Mouse (Mus musculus) hindbrain, embryonic 16.5 days (tissue): ENCODE data around the gene Depdc5. TPM values are rescaled to one million over a fixed set of nuclear protein-coding genes. Genes with fewer than 3 reads are reported as not detected.
"Not testable (repeated sequence)": the region's sequence is repeated elsewhere in the genome, so short reads cannot be mapped to it uniquely, and the experiment has no call there.

Experiments used
- ATAC-seq: fragments of 200-750 bp; cut with Nextera tagmentation; 2 replicates; pipeline ENCODE4 v1.8.0; 2017; ENCODE audit warnings: moderate TSS enrichment, moderate library complexity
- H3K27ac ChIP-seq: fragments of 300-500 bp; sonication (generic); 2 replicates; pipeline ENCODE4 v1.5.1; 2014; ENCODE audit warnings: low read depth, mild to moderate bottlenecking, control low read depth, low read length, moderate library complexity
- H3K27me3 ChIP-seq: fragments of 300-500 bp; sonication (generic); replicated peaks from 2 replicates; pipeline ENCODE4 v1.6.1; 2014; ENCODE audit warnings: low read length; ENCODE audit not compliant: control insufficient read depth, insufficient read depth
- H3K36me3 ChIP-seq: fragments of 300-500 bp; sonication (generic); 2 replicates; pipeline ENCODE4 v1.6.1; 2014; ENCODE audit warnings: mild to moderate bottlenecking, low read length, moderate library complexity, mixed read lengths; ENCODE audit not compliant: control insufficient read depth, insufficient read depth
- H3K4me1 ChIP-seq: fragments of 300-500 bp; sonication (generic); 2 replicates; pipeline ENCODE4 v1.6.1; 2014; ENCODE audit warnings: low read depth, low read length; ENCODE audit not compliant: control insufficient read depth, insufficient read depth
- H3K4me2 ChIP-seq: fragments of 300-500 bp; sonication (generic); 2 replicates; pipeline ENCODE4 v1.6.1; 2014; ENCODE audit warnings: mild to moderate bottlenecking, low read length, control low read depth, moderate library complexity
- H3K4me3 ChIP-seq: fragments of 300-500 bp; sonication (generic); 2 replicates; pipeline ENCODE4 v1.5.1; 2014; ENCODE audit warnings: mild to moderate bottlenecking, low read length, control low read depth, moderate library complexity
- H3K9ac ChIP-seq: fragments of 300-500 bp; sonication (generic); 2 replicates; pipeline ENCODE4 v1.6.1; 2014; ENCODE audit warnings: low read depth, mild to moderate bottlenecking, control low read depth, low read length, moderate library complexity
- H3K9me3 ChIP-seq: fragments of 300-500 bp; sonication (generic); 2 replicates; pipeline ENCODE4 v1.6.1; 2014; ENCODE audit warnings: mild to moderate bottlenecking, low read length, moderate library complexity; ENCODE audit not compliant: control insufficient read depth
- WGBS: fragments of 180-500 bp; shearing (Covaris S2); extraction: QIAGEN DNeasy Blood & Tissue Kit; methylation state at CpG from one replicate; pipeline ENCODE4 v1.1.7; 2014; 5-methylcytosine and 5-hydroxymethylcytosine counted together
- polyA plus RNA-seq: library from polyadenylated mRNA; unstranded; fragments of >200 nt; fragmentation: Nextera tagmentation; extraction: Ambion mirVana; gene quantifications from 2 replicates; pipeline ENCODE4 v1.2.1, GENCODE M21; 2015

Gene Depdc5
- 21.5 and 27.1 TPM in 2 replicates for polyA plus RNA-seq

DNA sequence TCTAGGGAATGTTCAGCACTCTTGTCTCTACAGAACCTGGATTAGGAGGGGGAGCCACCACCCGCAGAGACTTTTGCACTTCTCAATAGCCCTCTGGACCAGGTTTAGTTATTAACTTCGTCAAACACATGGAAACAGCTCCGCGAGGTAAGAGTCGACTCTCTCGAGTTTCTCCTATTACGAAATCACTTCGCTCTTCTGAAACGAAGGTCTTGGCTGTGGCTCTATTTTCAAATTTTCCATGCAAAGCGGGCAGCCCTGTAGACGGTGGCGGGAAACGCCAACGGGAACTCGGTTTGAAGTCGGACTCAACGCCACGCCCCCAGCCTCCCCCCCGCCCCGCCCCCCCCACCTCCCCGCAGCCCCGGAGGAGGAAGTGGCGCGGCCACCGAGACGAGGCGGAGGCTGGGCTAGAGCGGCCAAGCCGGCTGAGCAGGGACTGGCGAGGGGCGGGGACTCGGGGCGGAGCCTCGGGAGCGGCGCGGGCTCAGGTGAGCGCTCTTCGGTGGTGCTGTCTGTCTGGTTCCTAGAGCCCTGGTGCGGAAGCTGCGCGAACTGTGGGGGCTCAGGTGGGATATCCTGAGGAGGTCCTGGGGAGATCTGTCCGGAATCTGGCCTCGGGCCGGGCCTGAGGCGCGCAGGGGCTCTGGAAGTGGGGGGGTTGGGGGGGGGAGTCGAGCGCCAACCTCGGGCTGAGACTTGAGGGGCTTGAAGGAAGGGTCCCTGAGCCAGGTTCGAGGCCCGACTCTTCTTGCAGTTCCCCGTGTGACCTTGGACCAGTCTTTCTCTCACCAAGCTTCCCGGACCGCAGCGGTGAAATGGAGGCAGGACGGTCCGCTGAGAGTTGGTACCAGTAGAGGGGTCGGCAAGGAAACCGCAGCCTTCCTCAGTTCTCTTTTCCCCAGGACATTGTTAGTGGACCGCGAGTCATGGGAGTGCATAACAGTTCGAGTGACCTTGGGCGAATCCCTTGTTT, at the start of gene Depdc5:
Gene Depdc5 (plus strand): TSS at position 449 of the 976 bp plus-strand sequence.
- peak within 1 kb of the TSS; percentile 60 for H3K4me3 ChIP-seq
- H3K36me3 ChIP-seq = peaks cover under 1% of the 10 kb centered on the region
- H3K9ac ChIP-seq = peak within 1 kb of the TSS; percentile 73
- H3K4me1 ChIP-seq = peaks cover 5% of the 10 kb centered on the region
- peak within 1 kb of the TSS; percentile 74 for H3K4me2 ChIP-seq
- peak within 1 kb of the TSS; percentile 65 for H3K27ac ChIP-seq
- 1% methylated on average over 54 of the region's 64 CpGs for WGBS
- no peaks in the 10 kb centered on the region for H3K9me3 ChIP-seq
- peak; percentile 99 for ATAC-seq
- H3K27me3 ChIP-seq = no peaks in the 10 kb centered on the region

DNA sequence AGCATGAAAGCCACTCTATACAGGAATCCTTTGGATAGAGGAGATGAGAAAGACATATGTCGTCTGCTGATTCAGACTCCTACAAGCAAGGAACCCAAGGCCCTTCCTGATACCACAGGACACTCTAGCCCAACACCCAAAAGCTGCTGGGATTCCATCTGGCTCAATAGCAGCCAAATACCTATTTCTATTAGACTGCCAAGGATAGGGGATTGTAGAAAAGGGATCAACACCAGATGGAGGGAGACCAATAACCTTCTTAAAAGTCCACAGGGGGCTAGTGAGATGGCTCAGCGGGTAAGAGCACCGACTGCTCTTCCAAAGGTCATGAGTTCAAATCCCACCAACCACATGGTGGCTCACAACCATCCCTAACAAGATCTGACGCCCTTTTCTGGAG, 48.1 kb upstream of the Depdc5 start:
- 96% methylated on average over 4 of the region's 4 CpGs for WGBS
- Histone ChIP-seq H3K36me3 (peaks cover 19% of the 10 kb centered on the region; the same call in 1 of the 2 replicates), H3K27ac (no peak overlapping the region), H3K4me2 (no peak overlapping the region), H3K4me1 (no peaks in the 10 kb centered on the region), H3K4me3 (no peak overlapping the region), H3K9me3 (no peaks in the 10 kb centered on the region), H3K27me3 (no peaks in the 10 kb centered on the region), H3K9ac (no peak overlapping the region)
- no peak for ATAC-seq

DNA sequence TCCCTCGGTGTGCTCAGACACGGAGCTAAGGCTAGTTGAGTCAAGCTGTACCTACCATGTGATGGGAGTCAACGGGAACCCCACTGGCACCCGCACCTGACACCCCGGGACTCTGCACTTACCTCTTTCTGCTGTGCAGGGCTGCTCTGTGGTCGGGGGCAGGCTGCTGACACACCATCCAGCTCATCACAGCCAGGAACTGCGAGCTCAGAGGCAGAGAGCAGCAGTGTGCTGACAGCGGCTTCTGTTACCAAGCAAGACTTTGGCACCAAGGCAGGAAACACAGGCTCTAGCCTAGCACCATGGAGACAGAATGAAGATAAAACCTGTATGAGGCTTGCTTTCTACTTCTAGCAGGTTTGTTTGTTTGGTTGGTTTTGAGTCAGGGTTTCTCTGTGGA, 43.0 kb upstream of the Depdc5 start:
- ATAC-seq = no peak
- H3K36me3 ChIP-seq = peaks cover 22% of the 10 kb centered on the region; the same call in 1 of the 2 replicates

DNA sequence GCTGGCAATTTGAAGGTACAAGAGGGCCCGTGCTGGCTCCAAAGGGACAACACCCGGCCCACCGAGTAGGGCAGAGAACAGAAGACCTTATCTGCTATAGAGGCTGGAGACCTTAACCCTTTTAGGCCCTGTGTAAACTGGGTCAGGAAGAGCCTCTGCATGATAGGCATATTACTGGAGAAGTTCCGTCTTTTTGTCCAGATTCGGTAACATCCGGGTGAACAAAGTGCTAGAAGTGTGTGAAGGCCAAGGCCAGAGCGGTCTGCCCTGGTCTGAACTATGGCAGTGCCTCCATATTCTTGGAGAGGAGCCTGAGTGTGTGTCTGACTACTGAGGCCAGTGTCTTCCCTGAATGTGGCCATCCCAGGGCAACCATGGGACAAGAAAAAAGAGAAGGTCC, 36.5 kb upstream of the Depdc5 start, which contains the start of gene Gm20671:
Gene Gm20671 (minus strand): TSS at position 101 of the 400 bp plus-strand sequence.
- Histone ChIP-seq H3K36me3 (peaks cover 28% of the 10 kb centered on the region), H3K27ac (no peak within 1 kb of the TSS), H3K9me3 (no peaks in the 10 kb centered on the region), H3K4me1 (no peaks in the 10 kb centered on the region), H3K4me3 (no peak within 1 kb of the TSS), H3K27me3 (no peaks in the 10 kb centered on the region), H3K4me2 (no peak within 1 kb of the TSS), H3K9ac (no peak within 1 kb of the TSS)
- ATAC-seq = no peak
- 97% methylated on average over 7 of the region's 7 CpGs for WGBS

More for the DNA sequence above, 43.0 kb upstream of the Depdc5 start:
- Histone ChIP-seq H3K4me1 (no peaks in the 10 kb centered on the region), H3K9me3 (no peaks in the 10 kb centered on the region), H3K27ac (no peak overlapping the region), H3K4me3 (no peak overlapping the region), H3K4me2 (no peak overlapping the region), H3K9ac (no peak overlapping the region), H3K27me3 (no peaks in the 10 kb centered on the region)
- WGBS = 96% methylated on average over 8 of the region's 8 CpGs

DNA sequence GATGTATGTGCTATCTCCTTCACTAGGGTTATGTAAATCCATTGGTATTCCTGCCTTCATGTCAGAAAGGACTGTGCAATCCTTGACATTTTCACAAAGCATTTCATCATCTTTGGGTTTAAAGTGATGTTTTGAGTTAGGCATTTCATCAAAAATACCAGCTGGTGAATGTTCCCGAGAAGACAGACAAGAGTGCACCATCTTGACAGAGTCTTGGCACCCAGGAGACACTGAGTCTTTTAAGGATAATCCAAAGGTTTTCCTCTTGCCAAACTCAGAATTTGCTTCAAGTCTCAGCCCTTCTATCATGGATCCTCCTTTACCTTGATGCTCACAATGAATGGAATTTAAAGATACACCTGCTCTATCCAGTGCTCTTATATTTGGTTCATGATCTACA, 34.7 kb upstream of the Depdc5 start:
- WGBS = 93% methylated on average over 1 of the region's 1 CpGs
- not testable (repeated sequence) for H3K27ac ChIP-seq, H3K4me2 ChIP-seq, H3K4me3 ChIP-seq, H3K27me3 ChIP-seq, H3K4me1 ChIP-seq, H3K9ac ChIP-seq, H3K9me3 ChIP-seq, ATAC-seq
- peaks cover 30% of the 10 kb centered on the region for H3K36me3 ChIP-seq

DNA sequence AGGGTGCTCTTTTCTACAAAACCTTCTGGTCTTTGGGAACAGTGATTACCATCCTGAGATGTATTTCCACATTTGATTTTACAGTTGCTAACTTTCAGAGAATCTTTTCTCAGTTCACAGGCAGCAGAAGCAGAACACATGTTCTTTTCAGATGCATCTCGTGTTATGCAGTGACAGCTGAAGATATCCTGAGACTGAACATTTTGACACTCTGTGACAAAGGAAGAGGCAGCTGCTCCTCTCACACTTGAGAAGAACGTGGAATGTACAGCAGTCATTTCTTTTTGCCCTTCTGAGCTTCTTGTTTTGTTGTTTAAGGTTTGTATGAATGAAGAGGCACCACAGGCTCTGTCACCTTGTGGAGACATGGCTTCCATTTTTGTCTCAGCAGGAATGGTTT, 33.4 kb upstream of the Depdc5 start:
- peaks cover 35% of the 10 kb centered on the region for H3K36me3 ChIP-seq
- H3K4me3 ChIP-seq = no peak overlapping the region
- H3K4me1 ChIP-seq = no peaks in the 10 kb centered on the region
- WGBS = 87% methylated on average over 2 of the region's 2 CpGs
- H3K4me2 ChIP-seq = no peak overlapping the region
- no peak overlapping the region for H3K27ac ChIP-seq
- H3K9ac ChIP-seq = no peak overlapping the region
- no peaks in the 10 kb centered on the region for H3K27me3 ChIP-seq
- no peaks in the 10 kb centered on the region for H3K9me3 ChIP-seq
- ATAC-seq = no peak

DNA sequence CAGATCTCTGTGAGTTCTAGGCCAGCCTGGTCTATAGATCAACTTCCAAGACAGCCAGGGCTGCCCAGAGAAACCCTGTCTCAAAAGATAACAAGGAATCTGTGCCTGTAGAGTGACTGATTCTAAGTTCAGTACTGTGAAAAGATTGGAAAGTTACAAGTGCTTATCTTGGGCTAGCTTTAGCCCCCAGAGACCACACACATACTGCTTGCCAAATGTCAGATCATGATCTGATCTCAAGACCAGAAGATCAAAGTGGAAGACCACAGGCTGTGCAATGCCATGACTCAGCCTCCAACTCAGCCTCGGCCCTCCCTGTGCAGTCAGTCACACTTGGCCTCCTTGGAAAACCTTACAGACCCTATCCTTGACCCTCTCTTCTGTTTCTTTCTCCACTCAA, 29.0 kb upstream of the Depdc5 start:
- H3K36me3 ChIP-seq = peaks cover 23% of the 10 kb centered on the region
- no peaks in the 10 kb centered on the region for H3K9me3 ChIP-seq
- 100% methylated on average over 1 of the region's 1 CpGs for WGBS
- H3K4me3 ChIP-seq = no peak overlapping the region
- H3K27me3 ChIP-seq = no peaks in the 10 kb centered on the region
- H3K4me1 ChIP-seq = no peaks in the 10 kb centered on the region
- no peak overlapping the region for H3K4me2 ChIP-seq
- no peak overlapping the region for H3K27ac ChIP-seq
- no peak overlapping the region for H3K9ac ChIP-seq
- ATAC-seq = no peak

DNA sequence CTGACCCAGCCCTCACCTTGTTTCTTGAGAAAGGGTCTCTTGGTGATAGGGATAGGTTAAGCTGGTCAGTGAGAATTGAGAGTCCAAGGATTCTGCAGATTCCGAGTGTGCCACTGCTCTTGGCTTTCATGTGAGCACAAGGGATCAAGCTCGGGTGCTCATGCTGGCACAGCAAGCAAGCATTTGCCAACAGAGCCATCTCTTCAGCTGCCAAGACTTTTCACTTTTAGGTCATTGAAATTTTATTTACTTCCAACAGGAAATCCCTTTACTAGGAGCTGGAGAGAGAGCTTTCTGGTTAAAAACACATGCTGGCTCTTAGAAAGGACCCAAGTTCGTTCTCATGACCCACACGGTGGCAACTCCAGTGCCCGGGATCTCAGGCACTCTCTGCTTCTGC, 26.5 kb upstream of the Depdc5 start:
- no peaks in the 10 kb centered on the region for H3K9me3 ChIP-seq
- ATAC-seq = no peak
- WGBS = 91% methylated on average over 5 of the region's 5 CpGs

DNA sequence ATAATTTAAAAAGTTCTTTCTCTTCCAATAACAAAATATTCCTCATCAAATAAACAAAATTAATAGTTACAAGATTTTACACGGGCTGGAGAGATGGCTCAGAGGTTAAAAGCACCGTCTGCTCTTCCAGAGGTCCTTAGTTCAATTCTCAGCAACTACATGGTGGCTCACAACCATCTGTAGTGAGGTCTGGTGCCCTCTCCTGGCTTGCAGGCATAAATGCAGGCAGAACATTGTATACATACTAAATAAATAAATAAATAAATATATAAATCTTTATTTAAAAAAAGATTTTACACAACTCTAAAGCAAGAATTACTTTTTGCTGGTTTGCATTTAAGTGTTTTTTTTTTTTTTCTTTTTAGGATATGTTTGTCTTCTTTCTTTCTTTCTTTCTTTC, 23.5 kb upstream of the Depdc5 start:
- WGBS = 95% methylated on average over 2 of the region's 2 CpGs
- peaks cover 26% of the 10 kb centered on the region for H3K36me3 ChIP-seq
- H3K9ac ChIP-seq = no peak overlapping the region
- no peak overlapping the region for H3K27ac ChIP-seq
- no peaks in the 10 kb centered on the region for H3K27me3 ChIP-seq
- no peaks in the 10 kb centered on the region for H3K4me1 ChIP-seq
- H3K4me2 ChIP-seq = no peak overlapping the region
- no peaks in the 10 kb centered on the region for H3K9me3 ChIP-seq
- no peak for ATAC-seq
- H3K4me3 ChIP-seq = no peak overlapping the region

More for the DNA sequence above, 26.5 kb upstream of the Depdc5 start:
- Histone ChIP-seq H3K4me3 (no peak overlapping the region), H3K9ac (no peak overlapping the region), H3K36me3 (peaks cover 23% of the 10 kb centered on the region), H3K4me1 (no peaks in the 10 kb centered on the region), H3K27ac (no peak overlapping the region), H3K27me3 (no peaks in the 10 kb centered on the region), H3K4me2 (no peak overlapping the region)
